Mouse (Mus musculus): Measurements from ENCODE around the gene Thbs2.
A peak's percentile ranks its signal among the peaks of the same experiment; 100 is the strongest.

The Thbs2 gene

GRCm38 (mm10) chr17:14696281-14696795, 2.3 kb upstream of the Thbs2 start:
- DNase-seq, result no peak

- DNase-seq, result no peak
Observed at GRCm38 (mm10) chr17:14693048-14693993, 714 bp downstream of the Thbs2 start.

DNA sequence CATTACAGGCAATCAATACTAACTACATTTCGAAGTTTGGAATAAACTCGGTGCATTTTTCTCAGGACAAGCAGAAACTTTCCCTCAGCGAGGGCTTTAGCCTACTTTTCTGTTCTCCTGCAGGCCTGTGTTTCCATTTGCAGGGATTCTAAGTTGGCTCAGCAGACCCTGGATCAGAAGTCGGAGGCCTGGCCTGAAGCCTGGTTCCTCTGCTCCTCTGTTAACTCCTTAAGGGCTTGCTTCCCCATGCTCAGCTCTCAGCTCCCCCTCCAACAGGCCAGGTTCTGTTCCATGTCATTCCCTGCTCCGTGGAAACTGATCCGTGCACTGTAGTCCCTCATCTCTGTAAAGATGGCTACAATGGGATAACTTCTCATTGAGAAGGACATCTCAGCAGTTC, 2.1 kb downstream of the Thbs2 start:
- DNase-seq, result no peak

GRCm38 (mm10) chr17:14691197-14691596, 2.8 kb downstream of the Thbs2 start:
- DNase-seq, result no peak

DNA sequence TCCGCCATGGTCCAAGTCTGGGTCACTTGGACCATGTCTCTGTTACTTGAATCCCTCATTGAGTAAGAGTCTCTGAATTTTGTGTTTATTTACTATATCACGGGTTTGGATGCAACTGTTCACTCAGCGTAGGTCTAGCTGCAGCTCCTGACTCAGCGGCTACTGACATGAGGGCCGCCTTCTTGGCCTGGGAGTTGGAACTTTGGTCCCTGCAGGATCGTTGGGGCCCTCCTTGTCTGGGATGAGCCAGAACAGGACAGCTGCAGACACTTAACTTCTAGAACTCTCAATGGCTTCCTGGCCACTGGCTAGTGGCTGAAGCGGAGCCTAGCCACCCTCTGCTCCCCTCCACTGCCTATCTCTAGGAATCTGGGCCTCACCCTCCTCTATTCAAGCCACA, 11.2 kb downstream of the Thbs2 start:
- DNase-seq, result no peak

GRCm38 (mm10) chr17:14681047-14681446, 13.0 kb downstream of the Thbs2 start:
- no peak for DNase-seq

DNA sequence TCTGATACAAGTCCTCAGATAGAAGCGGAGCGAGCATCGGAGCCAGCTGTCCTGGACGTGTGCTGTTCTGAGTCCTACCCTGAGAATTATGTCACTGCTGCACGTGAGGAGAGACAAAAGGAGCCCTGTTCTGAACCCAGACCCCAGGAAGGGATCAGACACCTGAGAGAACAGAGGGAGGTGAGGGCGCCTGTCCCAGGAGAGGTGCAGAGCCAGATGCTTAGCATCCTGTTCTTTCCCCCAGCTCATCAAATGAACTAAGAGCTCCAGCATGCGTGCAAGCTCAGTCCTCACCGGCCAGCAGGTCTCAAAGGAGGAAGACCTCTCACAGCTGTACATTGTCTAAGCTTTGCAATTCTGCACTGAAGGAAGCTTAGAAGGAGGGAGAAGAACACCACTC, 16.8 kb downstream of the Thbs2 start:
- no peak for DNase-seq

- no peak for DNase-seq
Observed at GRCm38 (mm10) chr17:14675517-14675916, 18.5 kb downstream of the Thbs2 start.

GRCm38 (mm10) chr17:14672402-14672801, 21.6 kb downstream of the Thbs2 start:
- DNase-seq, result peak; percentile 64

GRCm38 (mm10) chr17:14667225-14667624, 26.8 kb downstream of the Thbs2 start:
- DNase-seq, result no peak

- no peak for DNase-seq
Observed at GRCm38 (mm10) chr17:14666451-14666850, 27.6 kb downstream of the Thbs2 start.

- no peak for DNase-seq
Observed at GRCm38 (mm10) chr17:14663366-14663765, 30.7 kb downstream of the Thbs2 start.

DNA sequence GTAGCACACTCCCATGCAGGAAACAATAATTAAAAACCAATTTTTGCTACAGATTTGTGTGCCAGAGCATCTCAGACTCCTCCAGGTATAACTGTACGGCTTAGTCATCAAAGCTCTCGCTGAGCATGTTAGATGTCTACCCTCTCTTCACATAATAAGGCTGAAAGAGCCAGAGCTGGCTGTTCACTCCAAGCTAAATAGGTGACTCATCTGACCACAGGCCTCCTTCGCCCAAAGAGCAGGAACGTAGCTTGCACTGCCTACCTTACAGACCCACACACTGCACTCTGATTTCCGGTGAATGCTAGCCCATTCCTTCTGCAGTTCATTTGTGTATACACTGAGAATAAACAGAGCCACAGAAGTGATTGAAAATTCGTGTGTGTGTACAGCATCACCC, 31.6 kb downstream of the Thbs2 start:
- no peak for DNase-seq

DNA sequence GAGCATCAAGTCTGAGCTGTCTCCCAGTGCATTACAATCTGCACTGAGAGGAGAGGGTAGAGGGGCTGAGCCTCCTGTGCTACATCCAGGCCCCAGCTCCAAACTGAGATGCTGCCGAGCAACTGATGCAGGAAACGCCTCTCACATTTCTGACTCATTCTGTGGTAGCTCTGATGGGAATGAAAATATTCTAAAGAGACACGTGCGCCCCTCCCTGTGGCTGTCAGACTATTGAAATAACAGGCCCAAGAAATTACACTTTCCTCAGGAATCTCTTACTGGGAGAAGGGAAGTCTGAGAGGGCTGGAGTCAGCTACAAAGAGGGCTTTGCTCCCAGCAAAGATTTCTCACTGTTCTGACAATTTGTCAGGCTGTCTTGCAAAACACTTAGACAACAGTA, 34.3 kb downstream of the Thbs2 start:
- DNase-seq, result no peak

DNA sequence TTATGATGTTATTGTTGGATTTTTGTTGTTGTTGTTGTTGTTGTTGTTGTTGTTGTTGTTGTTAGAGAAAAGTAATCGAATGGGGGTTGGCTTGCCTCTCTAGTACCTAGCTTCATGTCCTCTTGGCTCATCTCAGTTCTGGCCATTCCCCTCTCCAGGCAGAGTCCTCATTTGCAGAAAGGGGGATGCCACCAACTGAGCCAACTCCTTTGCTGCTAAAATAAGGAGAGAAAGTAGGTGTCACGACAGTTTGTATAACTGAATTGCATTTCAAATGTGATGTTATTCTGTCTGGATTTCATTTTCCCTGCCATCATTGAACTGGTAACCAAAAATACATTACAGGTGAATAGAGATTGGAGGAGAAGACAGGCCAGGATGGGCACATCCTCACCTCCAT, 35.9 kb downstream of the Thbs2 start:
- DNase-seq, result no peak

GRCm38 (mm10) chr17:14657123-14657522, 36.9 kb downstream of the Thbs2 start:
- no peak for DNase-seq

- DNase-seq, result no peak
Observed at GRCm38 (mm10) chr17:14654981-14655380, 39.1 kb downstream of the Thbs2 start.

DNA sequence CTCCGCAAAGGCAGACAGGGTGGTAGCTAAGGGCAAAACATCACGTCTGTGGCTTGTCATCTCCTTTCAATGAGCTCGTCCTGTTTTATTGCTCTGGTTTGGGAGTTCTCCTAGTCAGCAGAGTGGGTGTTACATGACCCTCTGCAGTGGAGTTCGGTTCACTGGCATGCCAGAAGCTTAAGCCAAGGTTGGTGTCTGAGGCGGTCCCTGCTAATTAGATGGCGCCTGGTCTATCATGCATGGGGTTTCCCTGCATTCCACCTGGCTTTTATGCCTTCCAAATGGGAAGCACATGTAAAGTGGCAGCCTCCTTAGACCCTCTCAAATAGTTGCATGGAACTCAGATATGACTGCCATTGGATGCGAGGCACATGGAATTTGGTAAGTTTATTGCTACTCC, 42.0 kb downstream of the Thbs2 start:
- no peak for DNase-seq

GRCm38 (mm10) chr17:14647996-14648640, 45.9 kb downstream of the Thbs2 start:
- no peak for DNase-seq

DNA sequence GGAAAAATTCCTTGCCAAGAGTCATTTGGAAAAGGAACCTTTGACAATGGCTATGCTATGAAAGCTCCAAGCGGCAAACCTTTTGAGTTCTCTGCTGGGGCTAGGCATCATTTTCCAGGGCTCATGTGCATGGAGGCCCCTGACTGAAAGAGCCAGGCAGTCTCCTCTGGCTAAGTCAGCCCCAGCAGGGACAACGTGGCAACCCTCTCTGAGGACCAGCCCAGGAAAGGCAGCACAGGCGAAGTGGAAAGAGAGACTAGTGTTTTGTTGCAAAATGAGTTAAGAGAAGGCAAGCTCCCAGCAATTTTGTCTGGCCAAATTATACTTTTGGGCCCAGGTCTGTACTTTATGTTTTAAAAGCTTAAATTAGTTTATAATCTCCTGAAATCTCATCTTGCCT, 50.0 kb downstream of the Thbs2 start:
- no peak for DNase-seq

DNA sequence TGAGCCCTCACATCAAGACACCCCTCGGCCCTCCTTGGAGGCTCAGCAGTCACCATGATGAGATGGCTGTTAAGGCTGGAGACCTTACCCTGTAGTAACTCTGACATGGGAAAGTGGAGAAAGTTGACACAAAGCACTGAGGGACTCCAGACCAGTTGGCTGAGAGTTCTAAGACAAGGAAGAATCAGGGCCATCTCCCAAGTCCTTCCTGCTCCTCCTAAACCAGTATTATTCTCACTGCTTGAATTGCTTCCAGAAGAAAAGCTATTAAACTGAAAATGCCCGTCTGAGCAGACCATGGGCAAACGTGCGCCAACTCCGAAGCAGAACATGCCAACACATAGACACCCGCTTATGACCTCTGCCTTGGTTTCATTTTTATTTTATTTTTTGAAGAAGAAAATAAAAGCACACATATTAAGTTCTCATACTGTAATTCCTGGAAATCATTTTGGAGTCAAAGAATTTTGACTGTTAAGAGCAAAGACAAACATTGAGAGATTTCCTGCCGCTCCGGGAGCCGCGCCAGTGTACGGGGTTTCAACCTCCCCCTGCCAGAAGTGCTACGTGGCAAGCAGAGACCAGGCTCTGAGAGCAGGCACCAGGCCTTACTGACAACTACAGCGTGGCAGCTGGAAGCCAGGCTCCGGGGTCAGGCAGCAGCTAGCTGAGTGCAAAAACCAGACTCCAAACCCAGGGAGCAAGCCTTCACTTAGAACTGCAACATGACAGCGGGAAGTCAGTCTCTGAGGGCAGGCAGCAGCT, 53.5 kb downstream of the Thbs2 start:
- DNase-seq, result peak; percentile 76

DNA sequence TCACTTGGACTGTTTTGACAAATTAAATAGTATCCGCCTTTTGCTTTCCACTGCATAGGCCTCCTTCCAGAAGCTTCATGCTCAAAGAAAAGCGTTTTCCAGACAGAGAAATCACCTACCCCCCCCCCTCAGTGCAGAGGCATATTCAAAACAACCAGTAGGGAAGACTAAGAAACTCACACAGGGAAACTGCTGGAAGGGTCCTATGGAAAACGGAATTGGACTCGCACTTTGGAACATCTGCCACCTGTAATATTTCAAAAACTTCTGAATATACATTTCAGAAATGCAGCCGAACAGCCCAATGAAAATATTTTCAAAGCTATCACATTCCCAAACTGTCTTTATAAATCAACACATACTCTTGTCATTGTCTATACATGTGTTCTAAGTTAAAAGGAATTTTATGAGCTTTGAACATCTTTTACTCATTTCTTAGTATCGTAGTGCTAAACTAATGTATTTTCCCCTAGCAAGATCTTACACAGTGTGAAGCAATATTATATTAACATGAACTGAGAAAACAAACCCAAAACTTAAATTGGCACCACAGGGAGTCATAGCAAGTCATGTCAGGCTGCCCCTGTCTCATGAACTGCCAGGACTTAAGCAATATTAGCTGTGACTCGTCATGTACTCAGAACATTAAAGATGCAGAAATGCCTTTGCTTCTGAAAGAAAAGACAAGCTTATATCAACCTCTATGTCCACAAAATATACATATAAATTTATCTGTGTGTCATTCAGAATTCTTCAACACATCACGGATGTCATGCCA, 58.3 kb downstream of the Thbs2 start:
- no peak for DNase-seq

DNA sequence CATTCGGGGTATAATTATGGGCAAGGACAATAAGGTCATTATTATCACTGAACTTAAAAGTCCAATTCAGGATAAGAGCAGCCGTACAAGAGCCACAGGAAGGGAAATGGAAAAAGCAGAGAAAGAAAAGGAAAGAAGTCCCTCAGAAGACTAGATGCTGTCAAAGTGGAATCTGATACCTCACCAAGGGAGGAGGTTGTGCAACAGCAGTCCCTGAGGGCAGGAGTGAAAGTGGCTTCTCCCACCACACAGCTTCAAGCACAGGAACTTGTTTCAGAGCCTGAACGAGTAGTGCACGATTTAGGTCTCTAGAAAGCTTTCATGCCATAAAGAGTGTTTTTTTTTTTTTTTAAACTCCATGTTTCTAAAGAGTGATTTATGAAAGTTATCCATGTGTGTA, 65.1 kb downstream of the Thbs2 start:
- no peak for DNase-seq
